Mouse (Mus musculus) cerebellum, adult 2 months (tissue): ENCODE results near the gene Ldb2.

Experiments used
- CTCF ChIP-seq: fragments of 200-500 bp; IDR thresholded peaks from 2 replicates; pipeline ENCODE4 v1.5.1; 2011; ENCODE audit warnings: low read depth, mild to moderate bottlenecking, control low read depth, low read length, moderate library complexity, borderline replicate concordance; ENCODE audit not compliant: insufficient read depth
- POLR2A ChIP-seq: fragments of 200-500 bp; IDR thresholded peaks from 2 replicates; pipeline ENCODE4 v1.6.1; 2011; ENCODE audit warnings: low read length, control low read depth, borderline replicate concordance; ENCODE audit not compliant: insufficient read depth

DNA sequence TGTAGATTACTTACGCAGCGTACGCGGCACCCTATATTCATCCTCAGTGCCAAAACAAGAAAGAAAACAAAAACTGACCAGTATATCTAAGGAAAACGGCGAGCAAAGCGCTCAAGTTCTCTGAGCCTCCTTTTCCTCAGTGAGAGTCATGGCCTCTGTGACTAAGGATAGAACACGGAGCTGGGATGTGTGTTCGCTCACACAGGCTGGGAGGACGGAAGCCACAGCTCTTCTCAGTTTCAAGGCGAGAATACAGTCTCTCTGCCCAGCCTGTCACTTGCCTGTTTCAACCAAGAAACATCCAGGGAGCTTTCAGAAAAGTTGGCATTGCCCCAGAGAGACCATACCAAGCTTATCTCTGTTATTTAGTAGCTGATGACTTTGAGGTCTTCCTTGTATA is 71.5 kb downstream of the Ldb2 start:
- TF ChIP-seq CTCF = no peak
- TF ChIP-seq POLR2A = no peak
